Mouse (Mus musculus) cerebellum, adult 2 months (tissue): ENCODE data around the gene Rbp4. TPM values are rescaled to one million over a fixed set of nuclear protein-coding genes. Genes with fewer than 3 reads are reported as not detected.

ENCODE experiments used
- DNase-seq, 2 experiments: peaks; one replicate each; pipeline ENCODE4 v3.0.0; 2021
- H3K27ac ChIP-seq: fragments of 200-500 bp; 2 replicates; pipeline ENCODE4 v1.5.1; 2012; ENCODE audit warnings: low read length, control low read depth, inconsistent platforms; ENCODE audit not compliant: insufficient read depth
- H3K27me3 ChIP-seq: fragments of 200-500 bp; 2 replicates; pipeline ENCODE4 v1.6.1; 2012; ENCODE audit warnings: inconsistent platforms, mild to moderate bottlenecking, low read length, moderate library complexity; ENCODE audit not compliant: control insufficient read depth, insufficient read depth
- H3K4me1 ChIP-seq: fragments of 200-500 bp; 2 replicates; pipeline ENCODE4 v1.6.1; 2011; ENCODE audit warnings: low read length; ENCODE audit not compliant: control insufficient read depth, insufficient read depth
- H3K4me3 ChIP-seq: fragments of 200-500 bp; replicated peaks from 2 replicates; pipeline ENCODE3; 2011; ENCODE audit warnings: mild to moderate bottlenecking, low read depth, low read length, control low read depth; ENCODE audit not compliant: insufficient read depth
- CTCF ChIP-seq: fragments of 200-500 bp; IDR thresholded peaks from 2 replicates; pipeline ENCODE4 v1.5.1; 2011; ENCODE audit warnings: low read depth, mild to moderate bottlenecking, control low read depth, low read length, moderate library complexity, borderline replicate concordance; ENCODE audit not compliant: insufficient read depth
- POLR2A ChIP-seq: fragments of 200-500 bp; IDR thresholded peaks from 2 replicates; pipeline ENCODE4 v1.6.1; 2011; ENCODE audit warnings: low read length, control low read depth, borderline replicate concordance; ENCODE audit not compliant: insufficient read depth
- WGBS: fragments of 180-500 bp; shearing (Covaris S2); methylation state at CpG from one replicate; pipeline ENCODE4 v1.1.7; 2018; 5-methylcytosine and 5-hydroxymethylcytosine counted together
- polyA plus RNA-seq: library from polyadenylated mRNA; depleted of rRNA; stranded (reverse); fragments of >200 nt; gene quantifications from 2 replicates; pipeline ENCODE4 v1.2.3, GENCODE M21; 2012; rRNA removed

Rbp4 gene
- polyA plus RNA-seq, 1 experiment = 7.9 TPM

DNA sequence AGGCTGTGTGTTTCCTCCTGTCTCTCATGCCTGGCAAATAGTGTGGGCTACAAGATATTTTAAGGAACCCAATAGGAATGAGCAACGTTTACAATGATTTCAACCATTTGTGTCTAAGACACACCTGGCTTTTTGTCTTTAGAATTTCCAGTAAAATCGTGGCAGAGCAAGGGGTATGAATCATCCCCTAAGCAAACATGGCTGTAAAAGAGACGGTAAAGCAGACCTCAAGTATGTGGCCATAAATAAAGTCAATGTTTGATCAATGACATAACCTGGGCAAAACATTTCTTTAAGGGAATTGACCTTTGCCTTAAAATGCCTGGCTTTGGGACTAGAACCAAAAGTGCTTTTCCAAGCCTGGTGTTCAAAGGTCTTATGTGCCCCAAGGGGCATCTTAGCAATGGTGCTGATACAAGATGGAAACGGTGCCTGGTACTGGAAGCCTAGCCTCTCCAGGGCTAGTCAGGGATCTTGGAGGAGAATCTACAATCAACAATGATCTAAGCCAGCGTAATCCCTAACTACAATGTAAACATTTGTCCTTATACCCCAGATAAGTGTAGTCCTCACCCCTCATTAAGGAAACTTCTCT, 42.1 kb downstream of the Rbp4 start:
- Histone ChIP-seq H3K4me1 (no peaks in the 10 kb centered on the region), H3K27ac (no peak overlapping the region), H3K4me3 (no peak overlapping the region), H3K27me3 (no peaks in the 10 kb centered on the region)
- TF ChIP-seq POLR2A (no peak), CTCF (no peak)
- 80% methylated on average over 5 of the region's 5 CpGs for WGBS
- DNase-seq = no peak

DNA sequence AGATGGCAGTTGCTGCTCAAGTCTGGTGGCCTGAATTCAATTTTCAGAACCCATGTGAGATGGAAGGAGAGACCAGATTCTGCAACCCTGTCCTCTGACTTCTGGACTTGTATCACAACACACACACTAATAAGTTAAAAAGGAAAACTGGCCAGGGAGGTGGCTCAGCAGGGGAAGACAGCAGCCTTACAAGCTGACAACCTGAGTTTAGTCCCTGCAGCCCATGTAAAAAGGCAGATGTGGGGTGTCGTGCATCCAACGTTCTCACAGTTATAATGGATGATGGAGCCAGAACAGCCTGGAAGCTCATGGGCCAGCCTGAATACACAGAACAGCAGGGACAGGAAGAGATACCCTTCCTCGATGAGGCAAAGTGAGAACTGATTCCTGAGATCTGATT, 43.7 kb downstream of the Rbp4 start:
- Histone ChIP-seq H3K27ac (no peak overlapping the region), H3K4me3 (no peak overlapping the region), H3K27me3 (no peaks in the 10 kb centered on the region), H3K4me1 (0 out of 2 replicates have a peak, but pooled peaks cover 2% of the 10 kb centered on the region)
- WGBS = 60% methylated on average over 3 of the region's 3 CpGs
- DNase-seq = no peak
- no peak for TF ChIP-seq POLR2A
- no peak for TF ChIP-seq CTCF

DNA sequence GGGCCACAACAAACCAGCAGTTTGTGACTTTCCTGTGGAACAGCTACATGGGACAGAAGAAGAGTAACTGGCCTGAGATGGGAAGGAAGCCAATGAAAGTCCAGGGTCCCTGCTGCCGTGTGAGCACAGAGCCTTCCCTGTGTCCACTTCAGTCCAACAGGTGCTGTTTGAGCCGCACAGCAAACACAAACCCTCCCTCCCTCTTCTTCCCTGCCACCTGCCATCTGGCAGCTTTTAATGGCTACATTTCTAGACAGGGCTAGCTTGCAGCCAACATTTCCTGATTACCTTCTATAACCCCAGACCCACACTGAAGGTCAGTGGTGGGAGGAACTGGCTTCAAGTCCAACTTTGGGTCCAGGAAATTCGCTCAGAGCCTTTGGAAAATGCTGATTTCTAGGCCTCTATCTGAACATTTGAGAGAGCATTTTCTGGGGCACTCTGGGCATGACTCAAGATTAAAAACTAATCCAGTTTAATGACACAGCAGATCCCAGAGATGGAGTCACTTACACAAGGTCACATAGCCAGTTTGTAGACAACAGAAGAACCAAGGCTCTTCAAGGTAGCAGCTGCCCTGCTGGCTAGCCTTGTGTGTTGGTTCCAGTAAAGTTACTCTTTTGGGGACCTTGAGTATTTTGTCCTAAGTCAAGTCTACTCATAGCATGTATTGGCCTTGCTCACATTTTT, 47.1 kb downstream of the Rbp4 start:
- no peaks in the 10 kb centered on the region for H3K27me3 ChIP-seq
- WGBS = 7% methylated on average over 3 of the region's 3 CpGs
- no peak overlapping the region for H3K27ac ChIP-seq
- 0 out of 2 replicates have a peak, but pooled peaks cover 2% of the 10 kb centered on the region for H3K4me1 ChIP-seq
- TF ChIP-seq CTCF = no peak
- no peak for TF ChIP-seq POLR2A
- H3K4me3 ChIP-seq = no peak overlapping the region
- peak; percentile 12 to 49 for DNase-seq

DNA sequence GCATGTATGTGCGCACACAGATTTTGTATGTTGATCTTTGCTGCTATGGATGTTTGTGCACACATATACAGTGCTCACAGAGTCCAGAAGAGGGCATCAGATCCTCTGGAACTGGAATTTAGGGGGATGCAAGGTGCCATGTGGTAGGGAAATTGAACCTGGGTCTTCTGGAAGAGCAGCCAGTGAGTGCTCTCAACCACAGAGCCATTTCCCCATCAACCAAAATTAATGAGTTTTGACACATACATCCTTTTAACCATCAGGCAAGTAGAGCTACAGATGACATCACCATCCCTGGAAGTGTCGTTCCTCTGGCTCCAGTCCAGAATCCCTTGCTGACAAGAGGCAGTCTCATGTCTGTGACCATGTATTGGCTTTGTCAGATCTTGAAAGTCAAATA, 48.8 kb downstream of the Rbp4 start:
- 44% methylated on average over 2 of the region's 2 CpGs for WGBS
- TF ChIP-seq POLR2A = no peak
- no peak for TF ChIP-seq CTCF
- DNase-seq = peak in 1 of 2 experiments; percentile 19
- H3K4me3 ChIP-seq = no peak overlapping the region
- H3K4me1 ChIP-seq = 0 out of 2 replicates have a peak, but pooled peaks cover 2% of the 10 kb centered on the region
- H3K27me3 ChIP-seq = no peaks in the 10 kb centered on the region
- H3K27ac ChIP-seq = no peak overlapping the region

- Histone ChIP-seq H3K27ac (no peak overlapping the region), H3K4me3 (no peak overlapping the region), H3K4me1 (0 out of 2 replicates have a peak, but pooled peaks cover 2% of the 10 kb centered on the region), H3K27me3 (no peaks in the 10 kb centered on the region)
- 82% methylated on average over 11 of the region's 11 CpGs for WGBS
- TF ChIP-seq CTCF = no peak
- TF ChIP-seq POLR2A = no peak
- DNase-seq = no peak
Measured at GRCm38 (mm10) chr19:38075051-38075450, 50.0 kb downstream of the Rbp4 start.

DNA sequence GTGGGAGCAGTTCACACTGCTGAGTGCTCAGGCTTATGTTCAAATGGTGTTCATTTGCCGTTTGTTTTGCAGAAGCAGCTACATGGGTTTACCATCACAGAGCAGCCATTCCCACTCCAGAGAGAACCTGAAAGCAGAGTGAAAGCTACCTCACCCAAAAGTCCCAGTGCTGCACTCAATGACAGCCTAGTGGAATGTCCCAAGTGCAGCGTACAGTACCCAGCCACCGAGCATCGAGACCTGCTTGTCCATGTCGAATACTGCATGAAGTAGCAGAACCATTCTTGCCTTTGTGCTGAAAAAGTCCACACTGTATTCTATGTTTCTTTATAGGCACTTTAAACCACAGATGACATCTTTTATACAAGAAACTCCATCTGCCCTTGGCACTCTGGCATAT, 51.9 kb downstream of the Rbp4 start:
- Histone ChIP-seq H3K4me3 (no peak overlapping the region), H3K4me1 (0 out of 2 replicates have a peak, but pooled peaks cover 2% of the 10 kb centered on the region), H3K27ac (no peak overlapping the region), H3K27me3 (no peaks in the 10 kb centered on the region)
- DNase-seq = no peak
- WGBS = 89% methylated on average over 5 of the region's 5 CpGs
- TF ChIP-seq POLR2A (no peak), CTCF (no peak)

Other genes with a start within 250 kb of the Rbp4 start
- gene Myof, start 81.7 kb downstream of the Rbp4 start, polyA plus RNA-seq = 2.1 and 3.3 TPM in 2 replicates
- gene Cep55, start 70.3 kb downstream of the Rbp4 start, polyA plus RNA-seq = 0.16 and 0.18 TPM in 2 replicates
- gene Ffar4, start 28.2 kb downstream of the Rbp4 start, polyA plus RNA-seq = not detected in 2 replicates
- gene Pde6c, start 7.5 kb upstream of the Rbp4 start, polyA plus RNA-seq = 0.07 and 0.24 TPM in 2 replicates
- gene Fra10ac1, start 98.9 kb upstream of the Rbp4 start, polyA plus RNA-seq = 28.3 and 28.9 TPM in 2 replicates
- gene Lgi1, start 139.3 kb upstream of the Rbp4 start, polyA plus RNA-seq = 54.0 and 58.8 TPM in 2 replicates